Mouse (Mus musculus) testis, adult 2 months (tissue): ENCODE measurements around the gene Rasip1.

Source experiments
- CTCF ChIP-seq: fragments of 200-500 bp; IDR thresholded peaks from 2 replicates; pipeline ENCODE4 v1.5.1; 2012; ENCODE audit warnings: low read depth, mild to moderate bottlenecking, inconsistent platforms, low read length, moderate library complexity; ENCODE audit not compliant: control insufficient read depth, insufficient read depth, insufficient replicate concordance
- POLR2A ChIP-seq: fragments of 200-500 bp; IDR thresholded peaks from 2 replicates; pipeline ENCODE4 v1.6.1; 2012; ENCODE audit warnings: low read depth, mild to moderate bottlenecking, inconsistent platforms, low read length, moderate library complexity; ENCODE audit not compliant: control insufficient read depth

- no peak for TF ChIP-seq CTCF
- no peak for TF ChIP-seq POLR2A
These were observed 1.8 kb upstream of the Rasip1 start for GRCm38 (mm10) chr7:45625481-45625880.
